Mouse (Mus musculus) heart, embryonic 11.5 days (tissue): ENCODE results near the gene Rhod. TPM values are rescaled to one million over a fixed set of nuclear protein-coding genes. Genes with fewer than 3 reads are reported as not detected.
"Not testable (repeated sequence)": the region's sequence is repeated elsewhere in the genome, so short reads cannot be mapped to it uniquely, and the experiment has no call there.

Experiments used
- ATAC-seq: fragments of 200-750 bp; cut with Nextera tagmentation; replicated peaks from 2 replicates; pipeline ENCODE4 v1.8.0; 2017; ENCODE audit warnings: moderate library complexity; ENCODE audit not compliant: insufficient number of reproducible peaks, low FRiP score, low TSS enrichment
- H3K27ac ChIP-seq: fragments of 300-500 bp; sonication (generic); 2 replicates; pipeline ENCODE4 v1.5.1; 2014; ENCODE audit warnings: mild to moderate bottlenecking, low read depth, low read length
- H3K27me3 ChIP-seq: fragments of 300-500 bp; sonication (generic); 2 replicates; pipeline ENCODE4 v1.6.1; 2014; ENCODE audit warnings: mild to moderate bottlenecking, low read length, mixed read lengths; ENCODE audit not compliant: control insufficient read depth, insufficient read depth
- H3K36me3 ChIP-seq: fragments of 300-500 bp; sonication (generic); 2 replicates; pipeline ENCODE4 v1.6.1; 2014; ENCODE audit warnings: mild to moderate bottlenecking, low read length, moderate library complexity, mixed read lengths; ENCODE audit not compliant: control insufficient read depth, insufficient read depth
- H3K4me1 ChIP-seq: fragments of 300-500 bp; sonication (generic); 2 replicates; pipeline ENCODE4 v1.6.1; 2014; ENCODE audit warnings: low read length; ENCODE audit not compliant: control insufficient read depth, insufficient read depth
- H3K4me2 ChIP-seq: fragments of 300-500 bp; sonication (generic); 2 replicates; pipeline ENCODE4 v1.6.1; 2014; ENCODE audit warnings: mild to moderate bottlenecking, moderate library complexity
- H3K4me3 ChIP-seq: fragments of 300-500 bp; sonication (generic); 2 replicates; pipeline ENCODE4 v1.5.1; 2014; ENCODE audit warnings: low read depth, low read length
- H3K9ac ChIP-seq: fragments of 300-500 bp; sonication (generic); 2 replicates; pipeline ENCODE4 v1.6.1; 2014; ENCODE audit warnings: mild to moderate bottlenecking, low read depth, low read length, moderate library complexity
- H3K9me3 ChIP-seq: fragments of 300-500 bp; sonication (generic); replicated peaks from 2 replicates; pipeline ENCODE4 v1.6.1; 2016; ENCODE audit warnings: low read length; ENCODE audit not compliant: control insufficient read depth
- WGBS: fragments of 180-500 bp; shearing (Covaris S2); extraction: QIAGEN DNeasy Blood & Tissue Kit; methylation state at CpG from one replicate; pipeline ENCODE4 v1.1.7; 2014; ENCODE audit not compliant: insufficient replicate concordance; 5-methylcytosine and 5-hydroxymethylcytosine counted together
- polyA plus RNA-seq: library from polyadenylated mRNA; unstranded; fragments of >200 nt; fragmentation: Nextera tagmentation; extraction: Ambion mirVana; gene quantifications from 2 replicates; pipeline ENCODE4 v1.2.1, GENCODE M21; 2014

Gene Rhod
- polyA plus RNA-seq, 1 experiment from 2014 or later, result 28.5 TPM

DNA sequence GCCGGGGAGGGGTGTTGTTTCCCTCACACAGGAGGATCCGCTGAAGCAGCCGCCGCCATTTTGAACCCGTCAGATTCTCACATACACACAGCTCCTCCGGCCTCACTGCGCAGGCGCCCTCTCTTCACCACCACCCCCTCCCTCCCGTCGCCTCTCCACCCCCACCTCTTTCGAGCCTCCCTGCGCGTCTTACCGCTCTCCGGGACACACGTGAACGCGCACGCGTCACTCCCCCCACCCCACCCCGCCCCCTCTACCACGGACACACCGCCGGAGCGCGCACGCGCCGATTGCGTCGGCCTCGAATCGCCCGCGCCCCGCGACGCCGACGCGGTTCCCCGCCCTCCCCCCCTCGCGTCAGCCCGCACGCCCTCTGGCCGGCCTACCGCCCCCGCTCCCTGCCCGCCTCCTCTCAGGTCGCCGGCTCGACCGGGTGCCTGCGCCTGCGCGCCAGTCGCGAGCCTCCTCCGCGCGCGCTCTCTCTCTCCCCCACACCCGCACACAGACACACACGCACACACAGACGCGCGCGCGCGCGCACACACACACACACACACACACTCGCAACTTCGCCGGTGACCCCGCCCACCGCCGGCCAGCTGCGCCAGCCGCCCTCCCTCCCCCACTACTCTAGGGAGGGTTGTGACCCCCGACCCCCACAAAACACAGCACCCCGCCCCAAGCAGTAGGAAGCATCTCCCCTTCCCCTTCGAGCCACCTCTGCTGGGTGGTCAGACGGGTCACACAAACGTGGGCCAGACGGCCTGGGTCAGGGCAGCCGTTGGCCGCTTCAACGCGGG, 42.0 kb downstream of the Rhod start:
- Histone ChIP-seq H3K27me3 (no peaks in the 10 kb centered on the region), H3K36me3 (no peaks in the 10 kb centered on the region), H3K9ac (peak overlapping the region; percentile 96), H3K4me2 (peak overlapping the region; percentile 98), H3K4me3 (peak overlapping the region; percentile 100), H3K9me3 (no peaks in the 10 kb centered on the region), H3K4me1 (0 out of 2 replicates have a peak, but pooled peaks cover 11% of the 10 kb centered on the region), H3K27ac (peak overlapping the region; percentile 97)
- peak; percentile 92 for ATAC-seq
- under 1% methylated on average over 51 of the region's 90 CpGs for WGBS

DNA sequence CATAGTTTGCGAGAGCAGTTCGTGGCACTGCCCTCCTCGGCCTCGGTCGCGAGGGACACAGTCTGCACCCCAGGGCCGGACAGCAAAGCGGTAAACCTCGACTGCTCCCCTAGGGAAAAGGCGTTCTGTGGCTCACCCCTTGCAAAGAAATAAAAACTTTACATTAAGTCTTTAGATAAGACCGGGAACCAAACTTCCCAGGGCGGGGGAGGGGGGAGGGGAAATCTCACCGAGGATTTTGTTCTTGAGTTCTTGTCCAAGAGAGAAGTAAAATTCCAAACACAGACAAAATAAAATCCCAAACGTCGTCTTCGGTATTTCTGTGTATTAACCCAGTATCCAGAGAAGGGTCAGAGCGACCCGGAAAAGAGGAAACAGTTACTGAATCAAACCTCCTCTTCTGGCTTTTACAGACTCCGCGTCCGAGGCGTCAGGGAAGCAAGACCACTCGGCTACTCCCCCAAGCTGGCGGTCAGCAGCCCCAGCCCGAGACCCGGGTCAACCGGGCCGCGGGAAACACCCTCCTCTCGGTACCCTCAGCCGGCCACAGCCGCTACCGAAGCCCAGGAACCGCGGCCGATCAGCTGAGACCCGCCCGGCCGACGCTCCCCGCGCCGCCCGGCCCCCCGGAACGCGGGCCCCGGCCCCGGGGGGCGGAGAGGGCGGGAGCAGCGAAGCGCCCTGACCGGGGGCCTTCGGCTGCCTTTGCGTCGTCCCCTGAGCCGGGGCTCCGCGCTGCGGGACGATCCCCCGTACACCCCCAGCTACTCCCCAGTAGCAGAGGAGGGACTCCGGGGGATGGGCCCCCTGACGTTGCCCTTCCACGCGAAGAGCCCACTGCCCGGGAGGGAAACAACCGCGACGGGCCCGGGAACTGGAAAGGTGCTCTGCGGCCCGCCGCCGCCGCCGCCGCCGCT, 42.9 kb downstream of the Rhod start:
- Histone ChIP-seq H3K9ac (peak overlapping the region; percentile 96), H3K27me3 (no peaks in the 10 kb centered on the region), H3K4me2 (peak overlapping the region; percentile 75), H3K4me3 (peak overlapping the region; percentile 100), H3K36me3 (no peaks in the 10 kb centered on the region), H3K4me1 (0 out of 2 replicates have a peak, but pooled peaks cover 11% of the 10 kb centered on the region), H3K27ac (peak overlapping the region; percentile 97), H3K9me3 (no peaks in the 10 kb centered on the region)
- under 1% methylated on average over 73 of the region's 80 CpGs for whole genome bisulfite sequencing
- peak; percentile 29 for ATAC-seq

DNA sequence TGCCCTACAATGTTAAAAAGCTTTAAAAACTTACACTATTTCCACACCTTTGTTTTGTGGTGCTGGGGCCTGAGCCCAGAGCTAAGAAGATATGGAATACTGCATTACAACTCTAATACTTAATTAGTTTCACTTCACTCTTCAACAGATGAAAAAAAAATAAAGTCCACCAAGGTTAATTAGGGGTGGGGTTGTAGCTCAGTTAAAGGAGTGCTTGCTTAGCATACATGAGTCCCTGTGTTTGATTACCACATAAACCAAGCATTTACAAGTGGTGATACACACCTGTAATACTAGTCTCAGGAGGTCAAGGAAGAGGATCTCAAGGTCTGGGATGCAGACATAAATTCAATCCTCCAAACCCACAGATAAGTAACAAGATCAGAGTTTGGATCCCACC, 52.0 kb downstream of the Rhod start:
- Histone ChIP-seq H3K36me3 (peaks cover 7% of the 10 kb centered on the region; the same call in 1 of the 2 replicates), H3K27me3 (no peaks in the 10 kb centered on the region), H3K4me2 (no peak overlapping the region), H3K4me3 (no peak overlapping the region), H3K9me3 (no peaks in the 10 kb centered on the region), H3K4me1 (no peaks in the 10 kb centered on the region), H3K27ac (no peak overlapping the region), H3K9ac (no peak overlapping the region)
- ATAC-seq, result no peak

DNA sequence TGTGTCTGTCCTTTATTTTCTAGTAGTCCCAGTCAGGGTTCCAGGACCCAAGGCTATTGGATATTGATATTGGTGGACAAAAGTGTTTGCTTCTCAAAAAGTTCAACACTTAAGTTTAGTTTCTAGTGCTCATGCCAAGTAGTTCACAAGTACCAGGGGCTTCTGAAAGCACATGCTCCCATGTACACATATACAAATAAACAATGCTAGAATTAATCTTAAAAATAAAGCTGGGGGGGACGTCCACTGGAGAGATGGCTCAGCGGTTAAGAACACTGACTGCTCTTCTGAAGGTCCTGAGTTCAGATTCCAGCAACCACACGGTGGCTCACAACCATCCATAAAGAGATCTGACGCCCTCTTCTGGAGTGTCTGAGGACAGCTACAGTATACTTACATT, 54.2 kb downstream of the Rhod start:
- peaks cover 7% of the 10 kb centered on the region; the same call in 1 of the 2 replicates for H3K36me3 ChIP-seq
- H3K27me3 ChIP-seq, result no peaks in the 10 kb centered on the region
- ATAC-seq, result no peak
- no peak overlapping the region for H3K4me3 ChIP-seq
- H3K27ac ChIP-seq, result no peak overlapping the region
- no peak overlapping the region for H3K4me2 ChIP-seq
- H3K9ac ChIP-seq, result no peak overlapping the region
- H3K4me1 ChIP-seq, result no peaks in the 10 kb centered on the region
- WGBS, result 84% methylated on average over 4 of the region's 4 CpGs
- no peaks in the 10 kb centered on the region for H3K9me3 ChIP-seq

- H3K36me3 ChIP-seq, result peaks cover 7% of the 10 kb centered on the region; the same call in 1 of the 2 replicates
- no peak overlapping the region for H3K4me2 ChIP-seq
- H3K27me3 ChIP-seq, result no peaks in the 10 kb centered on the region
- H3K27ac ChIP-seq, result no peak overlapping the region
- no peak overlapping the region for H3K4me3 ChIP-seq
- no peaks in the 10 kb centered on the region for H3K4me1 ChIP-seq
- H3K9ac ChIP-seq, result no peak overlapping the region
- no peak for ATAC-seq
- WGBS, result 50% methylated on average over 1 of the region's 1 CpGs
- H3K9me3 ChIP-seq, result no peaks in the 10 kb centered on the region
Observed at GRCm38 (mm10) chr19:4384322-4384721, 54.9 kb downstream of the Rhod start.

DNA sequence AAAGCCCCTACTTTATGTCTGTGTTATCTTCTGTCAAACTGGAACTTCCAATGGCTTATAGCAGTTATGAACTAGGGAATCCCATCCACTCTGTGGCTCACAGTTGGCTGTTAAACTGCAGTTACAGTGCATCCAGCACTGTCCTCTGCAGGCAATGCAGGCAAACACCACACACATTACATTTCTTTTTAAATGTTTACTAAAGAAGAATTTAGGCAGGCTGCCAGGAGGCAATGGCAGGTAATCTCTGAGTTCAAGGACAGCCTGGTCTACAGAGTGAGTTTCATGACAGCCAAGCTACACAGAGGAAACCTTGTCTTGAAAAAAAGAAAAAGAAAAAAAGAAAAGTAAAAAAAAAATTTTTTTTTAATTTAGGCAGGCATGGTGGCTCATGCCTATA, 55.9 kb downstream of the Rhod start:
- H3K27ac ChIP-seq, result no peak overlapping the region
- no peak overlapping the region for H3K4me2 ChIP-seq
- no peak overlapping the region for H3K9ac ChIP-seq
- H3K9me3 ChIP-seq, result no peaks in the 10 kb centered on the region
- no peak for ATAC-seq
- peaks cover 7% of the 10 kb centered on the region; the same call in 1 of the 2 replicates for H3K36me3 ChIP-seq
- no peaks in the 10 kb centered on the region for H3K27me3 ChIP-seq
- H3K4me3 ChIP-seq, result no peak overlapping the region
- no peaks in the 10 kb centered on the region for H3K4me1 ChIP-seq

DNA sequence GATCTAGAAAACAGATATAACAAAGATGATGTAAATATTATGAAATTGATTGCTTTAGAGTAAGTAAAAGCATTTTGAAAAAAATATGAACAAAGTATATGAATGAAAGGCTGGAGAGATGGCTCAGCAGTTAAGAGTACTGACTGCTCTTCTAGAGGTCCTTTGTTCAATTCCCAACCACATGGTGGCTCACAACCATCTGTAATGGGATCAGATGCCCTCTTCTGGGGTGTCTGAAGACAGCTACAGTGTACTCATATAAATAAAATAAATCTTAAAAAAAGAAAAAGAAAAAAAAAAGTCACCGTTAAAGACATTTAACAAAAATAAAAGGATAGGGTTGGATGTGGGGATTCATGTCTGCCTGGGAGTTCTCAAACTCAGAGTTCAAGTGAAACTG, 56.9 kb downstream of the Rhod start:
- H3K9me3 ChIP-seq, H3K27me3 ChIP-seq, H3K4me3 ChIP-seq, H3K27ac ChIP-seq, ATAC-seq, H3K36me3 ChIP-seq, H3K9ac ChIP-seq, H3K4me1 ChIP-seq, H3K4me2 ChIP-seq: not testable (repeated sequence)
- WGBS, result 91% methylated on average over 1 of the region's 1 CpGs
